9 mouse cellular contexts compared by ENCODE assay signal in the genomic region with DNA sequence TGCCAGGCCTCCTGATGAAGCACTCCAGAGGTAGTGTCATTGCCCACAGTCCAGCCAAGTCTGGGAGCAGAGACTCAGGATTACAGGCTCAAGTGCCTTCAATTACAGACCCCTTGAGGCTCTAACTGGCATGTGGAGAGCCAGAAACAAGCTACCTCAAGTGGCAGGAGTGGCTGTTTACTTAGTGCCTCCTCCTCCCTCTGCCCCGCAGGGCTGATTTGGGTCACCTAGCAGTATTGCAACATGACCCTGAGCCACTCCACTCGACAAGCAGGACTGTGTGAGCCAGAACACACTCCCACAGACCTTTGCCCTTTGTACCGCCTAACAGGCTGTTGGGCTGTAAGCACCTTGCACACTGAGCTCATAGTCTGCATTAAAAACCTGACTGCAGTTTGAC.
A peak's percentile ranks its signal among the peaks of the same experiment; 100 is the strongest.
DNase-seq lines count a peak whose midpoint lies in the region; ATAC-seq lines count a peak whose summit lies in the region.
"Had no signal": no experiment of that assay in that cellular context is flagged by ENCODE, and none has a peak within 500 bp of the region (broad histone marks: within the 10 kb centered on the region; RNA-seq: fewer than 3 reads in every experiment).

No protein-coding gene starts in this region.

- 67% methylated on average over 3 of the region's 3 CpGs for WGBS in forebrain, embryonic 13.5 days

- peak; percentile 73 for DNase-seq in gastrocnemius, adult 18-20 months (ENCODE audit: low spot score)
- DNase-seq in gastrocnemius, postnatal 10 days: no peak
- peak; percentile 87 for DNase-seq in fat pad, adult 2 months (ENCODE audit: extremely low read depth, low read depth, low spot score)
- DNase-seq in kidney, postnatal 36 days: peak; percentile 81 to 93
- peak; percentile 94 for DNase-seq in lung, postnatal 25 days (ENCODE audit: low spot score)
- no peak for DNase-seq in left cerebral cortex, adult 9 months (ENCODE audit: low spot score in 2 of 2)

- no peak for ATAC-seq in inflammation-experienced regulatory T-cells, adult 6 months
- ATAC-seq in forebrain, embryonic 13.5 days: no peak

- H3K4me2 ChIP-seq in forebrain, embryonic 13.5 days: no peak overlapping the region
- H3K4me2 ChIP-seq: heart, embryonic 13.5 days had no signal

- H3K4me3 ChIP-seq in forebrain, embryonic 13.5 days: no peak overlapping the region
- H3K4me3 ChIP-seq: heart, embryonic 13.5 days had no signal

- H3K27me3 ChIP-seq in forebrain, embryonic 13.5 days: no peaks in the 10 kb centered on the region
- H3K27me3 ChIP-seq: heart, embryonic 13.5 days had no signal

- H3K27ac ChIP-seq in forebrain, embryonic 13.5 days: no peak overlapping the region
- H3K27ac ChIP-seq: heart, embryonic 13.5 days had no signal

- no peak overlapping the region for H3K9ac ChIP-seq in forebrain, embryonic 13.5 days
- H3K9ac ChIP-seq: heart, embryonic 13.5 days had no signal

- no peaks in the 10 kb centered on the region for H3K36me3 ChIP-seq in forebrain, embryonic 13.5 days (ENCODE audit: poor library complexity, severe bottlenecking)
- H3K36me3 ChIP-seq: heart, embryonic 13.5 days had no signal

- no peaks in the 10 kb centered on the region for H3K4me1 ChIP-seq in forebrain, embryonic 13.5 days

- peaks cover 10% of the 10 kb centered on the region; the same call in 1 of the 2 replicates for H3K9me3 ChIP-seq in forebrain, embryonic 13.5 days (replicated peaks)

Comparison
In these comparisons a context has a peak if more than half of its experiments do, and no peak if none do; other contexts are left out.
1. DNase-seq: peak in gastrocnemius, adult 18-20 months (single experiment), fat pad, adult 2 months (single experiment), kidney, postnatal 36 days (2 of 2) and lung, postnatal 25 days (single experiment); none in gastrocnemius, postnatal 10 days (single experiment) and left cerebral cortex, adult 9 months (0 of 2).